Mouse (Mus musculus) lung, adult 2 months (tissue): ENCODE measurements at regions not wholly inside any gene's neighbourhood (a gene's known extent, or its start where the extent isn't known, plus 50 kb on each side); places are given as distances from the start of the nearest gene placed in this dataset.

ENCODE experiments used
- DNase-seq: peaks from one replicate; pipeline ENCODE4 v3.0.0; 2022
- H3K4me1 ChIP-seq: fragments of 200-500 bp; 2 replicates; pipeline ENCODE4 v1.6.1; 2011; ENCODE audit warnings: low read length; ENCODE audit not compliant: control insufficient read depth, insufficient read depth
- H3K4me3 ChIP-seq: fragments of 200-500 bp; replicated peaks from 2 replicates; pipeline ENCODE3; 2011; ENCODE audit warnings: low read depth, mild to moderate bottlenecking, control low read depth, low read length; ENCODE audit errors: extremely low read depth
- CTCF ChIP-seq: fragments of 200-500 bp; IDR thresholded peaks from 2 replicates; pipeline ENCODE4 v1.5.1; 2011; ENCODE audit warnings: mild to moderate bottlenecking, low read length, control low read depth; ENCODE audit not compliant: insufficient read depth
- POLR2A ChIP-seq: fragments of 200-500 bp; IDR thresholded peaks from 2 replicates; pipeline ENCODE4 v1.6.1; 2011; ENCODE audit warnings: low read depth, mild to moderate bottlenecking, control low read depth, low read length, borderline replicate concordance; ENCODE audit errors: extremely low read depth
- WGBS: fragments of 180-500 bp; shearing (Covaris S2); methylation state at CpG from one replicate; pipeline ENCODE4 v1.1.7; 2018; 5-methylcytosine and 5-hydroxymethylcytosine counted together

DNA sequence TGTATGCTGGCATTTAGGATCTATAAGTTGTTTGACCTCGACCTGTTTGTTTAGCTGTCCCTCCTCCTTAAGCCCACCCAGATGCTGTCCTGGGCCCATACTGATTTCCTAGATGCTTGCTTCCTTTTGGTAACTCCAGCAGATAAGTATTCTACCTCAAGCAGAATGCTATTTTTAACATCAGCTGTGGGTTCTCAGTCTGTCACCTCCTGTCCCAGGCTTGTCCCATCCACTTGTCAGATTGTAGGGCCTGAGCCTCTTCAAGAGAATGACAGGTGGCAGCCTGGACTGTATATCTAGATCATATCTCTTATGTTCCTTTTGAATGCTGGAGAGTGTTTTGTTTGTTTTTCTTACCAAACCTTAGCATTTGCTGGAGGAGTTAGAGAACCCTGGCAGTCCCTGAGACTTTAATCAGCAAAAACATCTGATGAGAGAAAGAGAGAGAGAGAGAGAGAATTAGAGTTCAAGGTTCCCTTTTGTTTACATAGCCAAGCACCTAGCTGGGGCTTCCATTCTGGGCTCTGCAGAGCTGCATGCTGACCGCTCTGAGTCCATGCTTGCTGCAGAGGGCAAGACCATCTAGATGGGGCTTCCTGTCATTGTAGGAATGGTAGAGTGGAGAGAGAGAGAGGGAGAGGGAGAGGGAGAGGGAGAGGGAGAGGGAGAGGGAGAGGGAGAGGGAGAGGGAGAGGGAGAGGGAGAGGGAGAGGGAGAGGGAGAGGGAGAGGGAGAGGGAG, 89.7 kb upstream of the Map1b start:
- 52% methylated on average over 2 of the region's 2 CpGs for WGBS
- H3K4me1 ChIP-seq: no peaks in the 10 kb centered on the region
- no peak for DNase-seq
- H3K4me3 ChIP-seq: no peak overlapping the region
- TF ChIP-seq CTCF (no peak), POLR2A (no peak)

DNA sequence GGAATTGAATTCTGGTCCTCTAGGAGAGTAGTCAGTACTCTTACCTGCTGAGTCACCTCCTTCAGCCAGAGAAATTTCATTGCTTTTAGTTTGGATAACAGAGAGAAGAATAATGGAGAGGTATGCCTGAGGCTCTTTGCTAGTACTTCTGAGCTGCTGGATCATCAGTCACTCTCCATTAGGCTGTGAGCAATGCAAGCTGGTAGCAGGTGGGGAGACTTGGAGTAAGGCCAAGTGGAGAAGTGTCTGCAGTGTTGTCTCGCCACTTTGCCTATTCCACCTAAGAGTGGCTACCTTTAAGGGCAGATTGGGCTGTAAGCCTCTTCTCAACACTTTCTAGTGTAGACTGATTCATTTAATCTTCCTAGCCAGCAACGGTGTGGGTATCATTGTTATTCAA, 81.6 kb upstream of the Map1b start:
- 60% methylated on average over 2 of the region's 2 CpGs for WGBS
- no peak overlapping the region for H3K4me3 ChIP-seq
- H3K4me1 ChIP-seq: no peaks in the 10 kb centered on the region
- no peak for TF ChIP-seq POLR2A
- TF ChIP-seq CTCF: no peak
- no peak for DNase-seq

GRCm38 (mm10) chr13:99593846-99594813, 77.8 kb upstream of the Map1b start:
- 55% methylated on average over 17 of the region's 17 CpGs for WGBS
- DNase-seq: no peak
- H3K4me1 ChIP-seq: no peaks in the 10 kb centered on the region
- no peak overlapping the region for H3K4me3 ChIP-seq
- TF ChIP-seq POLR2A: no peak
- TF ChIP-seq CTCF: no peak

DNA sequence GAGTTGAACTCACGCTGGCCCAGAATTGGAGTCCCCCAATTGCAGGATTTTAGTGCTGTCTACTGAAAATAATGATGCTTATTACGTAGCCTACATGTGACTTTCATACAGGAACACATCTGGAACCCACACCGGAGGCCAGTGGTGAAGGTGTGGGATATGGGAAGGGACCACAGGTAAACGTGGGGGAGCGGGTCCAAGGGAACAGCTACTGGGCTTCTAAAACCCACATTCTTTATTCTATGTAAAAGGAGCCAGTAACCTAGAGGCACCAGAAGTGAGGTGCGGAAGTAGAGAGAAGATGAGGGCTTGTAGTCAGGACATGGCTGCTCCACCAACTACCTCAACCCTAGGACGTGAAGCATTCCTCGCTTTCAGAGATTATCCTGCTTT, 76.9 kb upstream of the Map1b start:
- DNase-seq: no peak
- WGBS: 66% methylated on average over 8 of the region's 8 CpGs
- no peak overlapping the region for H3K4me3 ChIP-seq
- no peaks in the 10 kb centered on the region for H3K4me1 ChIP-seq
- TF ChIP-seq POLR2A (no peak), CTCF (no peak)

- peak; percentile 42 for DNase-seq
- H3K4me3 ChIP-seq: no peak overlapping the region
- 21% methylated on average over 15 of the region's 15 CpGs for WGBS
- H3K4me1 ChIP-seq: no peaks in the 10 kb centered on the region
- TF ChIP-seq CTCF (no peak), POLR2A (no peak)
Observed at GRCm38 (mm10) chr13:99592596-99593242, 76.4 kb upstream of the Map1b start.

DNA sequence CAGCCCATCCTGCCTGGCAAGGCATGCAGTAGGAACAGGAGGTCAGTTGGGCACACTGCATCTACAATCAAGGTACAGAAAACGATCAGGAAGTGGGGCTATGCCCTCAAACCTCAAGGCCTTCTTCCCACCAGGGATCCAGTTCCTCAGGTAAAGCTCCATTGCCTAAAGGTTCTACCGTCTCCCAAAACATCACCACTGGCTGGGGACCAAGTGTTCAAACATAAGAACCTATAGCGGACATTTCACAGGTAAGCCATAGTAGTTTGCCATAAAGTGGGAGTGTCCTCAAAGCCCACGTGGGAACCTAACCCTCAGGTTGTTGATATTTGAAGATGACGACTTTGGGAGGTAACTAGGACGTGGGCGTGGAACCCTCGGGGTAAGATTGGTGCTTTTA, 72.3 kb upstream of the Map1b start:
- no peak for DNase-seq
- TF ChIP-seq POLR2A: no peak
- TF ChIP-seq CTCF: no peak
- Histone ChIP-seq H3K4me3 (no peak overlapping the region), H3K4me1 (no peaks in the 10 kb centered on the region)
- 84% methylated on average over 8 of the region's 8 CpGs for WGBS

DNA sequence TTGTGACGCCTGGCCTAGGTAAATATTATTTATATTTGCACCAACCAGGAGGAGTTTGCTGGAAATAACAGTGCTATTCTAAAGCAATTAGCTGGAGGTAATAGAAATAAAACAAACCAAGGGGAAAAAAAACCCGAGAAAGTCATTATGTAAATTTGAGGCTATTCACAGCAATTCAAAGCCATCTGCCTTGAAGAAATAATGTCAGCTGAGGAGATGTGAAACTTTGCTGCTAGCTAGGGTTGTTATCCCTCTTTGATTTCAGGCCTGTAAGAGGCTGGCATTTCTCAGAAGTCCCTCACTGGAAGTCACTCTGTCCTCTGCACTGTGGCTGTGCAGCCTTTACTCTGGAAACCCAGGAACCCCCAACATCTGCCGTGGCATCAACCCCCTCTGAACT, 67.5 kb upstream of the Map1b start:
- TF ChIP-seq CTCF: no peak
- TF ChIP-seq POLR2A: no peak
- H3K4me3 ChIP-seq: no peak overlapping the region
- no peaks in the 10 kb centered on the region for H3K4me1 ChIP-seq
- WGBS: 56% methylated on average over 3 of the region's 3 CpGs
- no peak for DNase-seq

GRCm38 (mm10) chr13:99580296-99580695, 64.0 kb upstream of the Map1b start:
- TF ChIP-seq POLR2A: no peak
- no peak for TF ChIP-seq CTCF

DNA sequence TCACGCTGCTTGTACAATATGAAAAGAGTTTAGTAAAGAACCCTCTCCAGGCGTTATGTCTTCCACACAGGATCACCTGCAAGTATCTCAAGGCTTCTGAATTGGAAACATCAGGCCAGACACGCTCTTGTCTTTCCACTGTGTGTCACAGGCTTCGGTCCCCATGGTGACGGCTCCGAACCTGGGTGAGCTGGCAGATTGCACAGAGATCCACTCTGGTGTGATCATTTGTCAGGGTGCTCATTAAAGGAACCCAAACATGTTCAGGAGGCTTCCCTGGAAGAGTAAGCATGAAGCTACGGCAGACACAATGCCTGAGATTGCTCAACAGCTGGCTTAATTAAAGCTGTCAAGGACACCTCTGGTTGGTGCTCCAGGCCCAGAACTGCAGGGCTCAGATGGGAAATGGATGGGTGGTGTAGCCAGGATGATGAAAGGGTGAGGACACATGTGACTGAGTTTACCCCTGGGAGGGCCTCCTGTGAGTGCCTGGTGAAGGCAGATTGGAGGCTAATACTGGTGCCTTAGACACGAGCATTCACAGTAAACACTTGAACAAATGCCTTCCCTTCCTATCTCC, 63.3 kb upstream of the Map1b start:
- no peak for TF ChIP-seq CTCF
- TF ChIP-seq POLR2A: no peak
- Histone ChIP-seq H3K4me1 (no peaks in the 10 kb centered on the region), H3K4me3 (no peak overlapping the region)
- WGBS: 66% methylated on average over 8 of the region's 8 CpGs
- DNase-seq: no peak

More at GRCm38 (mm10) chr13:99580296-99580695, 64.0 kb upstream of the Map1b start:
- Histone ChIP-seq H3K4me1 (no peaks in the 10 kb centered on the region), H3K4me3 (no peak overlapping the region)
- 84% methylated on average over 5 of the region's 5 CpGs for WGBS
- DNase-seq: no peak
